Mouse (Mus musculus) bone marrow, adult 2 months (tissue): Measurements from ENCODE around the gene Brsk2. TPM values are rescaled to one million over a fixed set of nuclear protein-coding genes. Genes with fewer than 3 reads are reported as not detected.

ENCODE experiments used
- H3K27ac ChIP-seq: fragments of 200-500 bp; 2 replicates; pipeline ENCODE4 v1.5.1; 2012; ENCODE audit warnings: low read depth, mild to moderate bottlenecking, control low read depth, inconsistent platforms, low read length; ENCODE audit not compliant: control insufficient read depth, poor library complexity, insufficient read depth
- H3K4me1 ChIP-seq: fragments of 200-500 bp; 2 replicates; pipeline ENCODE4 v1.6.1; 2011; ENCODE audit warnings: low read length; ENCODE audit not compliant: control insufficient read depth, insufficient read depth
- H3K4me3 ChIP-seq: fragments of 200-500 bp; replicated peaks from 2 replicates; pipeline ENCODE3; 2011; ENCODE audit warnings: mild to moderate bottlenecking, low read depth, low read length, control low read depth; ENCODE audit not compliant: control insufficient read depth
- CTCF ChIP-seq: fragments of 200-500 bp; IDR thresholded peaks from 2 replicates; pipeline ENCODE4 v1.5.1; 2011; ENCODE audit warnings: low read length, control low read depth; ENCODE audit not compliant: control insufficient read depth, insufficient read depth
- POLR2A ChIP-seq: fragments of 200-500 bp; IDR thresholded peaks from 2 replicates; pipeline ENCODE4 v1.6.1; 2011; ENCODE audit warnings: low read depth, mild to moderate bottlenecking, control low read depth, low read length, borderline replicate concordance; ENCODE audit not compliant: control insufficient read depth
- WGBS: fragments of 180-500 bp; shearing (Covaris S2); methylation state at CpG from one replicate; pipeline ENCODE4 v1.1.7; 2018; 5-methylcytosine and 5-hydroxymethylcytosine counted together
- polyA plus RNA-seq: library from polyadenylated mRNA; stranded (reverse); fragments of >200 nt; gene quantifications from 2 replicates; pipeline ENCODE4 v1.2.4, GENCODE M21; 2011; ENCODE audit warnings: low replicate concordance; ENCODE audit not compliant: missing spikeins, insufficient read depth, insufficient read length

Gene Brsk2
- polyA plus RNA-seq, 1 experiment, result not detected

DNA sequence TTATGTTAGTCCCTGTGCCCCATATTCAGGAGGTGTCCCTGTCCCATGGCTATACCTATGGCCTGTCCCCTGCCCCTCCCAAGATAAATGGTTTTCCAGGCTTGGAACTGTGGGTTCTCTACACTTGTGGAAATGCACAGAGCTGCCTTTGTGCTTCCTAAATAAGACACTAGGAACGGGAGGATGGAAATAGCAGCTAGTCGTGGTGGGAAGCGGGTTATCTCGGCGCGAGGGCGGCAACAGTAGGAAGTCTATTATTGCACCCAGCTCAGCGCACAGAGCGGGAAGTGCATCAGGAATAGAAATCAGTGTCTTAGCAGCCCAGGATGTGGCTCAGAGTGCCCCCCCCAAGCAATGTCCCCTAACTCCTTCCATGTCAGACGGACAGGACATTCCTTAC lies 20.9 kb upstream of the Brsk2 start:
- no peak overlapping the region for H3K4me3 ChIP-seq
- no peak overlapping the region for H3K27ac ChIP-seq
- TF ChIP-seq CTCF (no peak), POLR2A (no peak)
- WGBS, result 59% methylated on average over 10 of the region's 10 CpGs
- H3K4me1 ChIP-seq, result no peaks in the 10 kb centered on the region

DNA sequence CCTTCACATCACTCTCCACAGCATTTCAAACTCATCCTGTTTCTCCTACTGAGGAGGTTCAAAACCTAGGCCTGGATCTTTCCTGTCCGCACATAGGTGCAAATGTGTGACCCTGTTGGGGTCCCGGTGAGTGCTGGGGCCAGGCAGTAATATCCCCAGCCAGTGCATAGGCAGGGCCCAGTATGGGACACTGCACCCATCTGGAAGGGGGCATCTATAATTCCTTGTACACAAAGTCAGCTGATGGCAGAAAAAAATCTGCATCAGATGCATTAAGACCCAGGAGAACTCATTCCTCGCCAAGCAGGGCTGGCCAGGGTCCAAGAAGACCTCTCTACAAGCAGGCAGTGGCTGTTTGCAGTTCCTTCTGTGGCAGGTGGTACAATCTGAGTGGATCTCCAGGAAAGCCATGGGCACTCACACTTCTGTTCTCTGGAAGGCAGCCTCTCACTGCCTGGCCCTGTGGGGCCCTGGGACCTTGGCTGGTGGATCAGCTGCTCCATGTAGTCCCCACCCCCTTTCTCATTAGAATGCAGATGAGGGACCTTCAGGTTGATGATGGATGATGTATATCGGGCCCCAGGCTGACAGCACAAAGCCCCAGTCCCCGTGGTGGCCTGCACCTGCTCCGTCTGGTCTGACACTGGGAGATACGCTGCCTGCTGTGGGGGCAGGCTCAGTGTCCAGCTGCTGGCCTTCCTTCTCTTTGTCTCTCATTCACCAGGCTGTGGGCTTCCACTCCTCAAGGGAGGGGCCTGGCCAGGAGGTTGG lies 15.2 kb upstream of the Brsk2 start:
- 61% methylated on average over 7 of the region's 7 CpGs for WGBS
- Histone ChIP-seq H3K4me3 (no peak overlapping the region), H3K4me1 (no peaks in the 10 kb centered on the region), H3K27ac (no peak overlapping the region)
- TF ChIP-seq CTCF (no peak), POLR2A (no peak)

DNA sequence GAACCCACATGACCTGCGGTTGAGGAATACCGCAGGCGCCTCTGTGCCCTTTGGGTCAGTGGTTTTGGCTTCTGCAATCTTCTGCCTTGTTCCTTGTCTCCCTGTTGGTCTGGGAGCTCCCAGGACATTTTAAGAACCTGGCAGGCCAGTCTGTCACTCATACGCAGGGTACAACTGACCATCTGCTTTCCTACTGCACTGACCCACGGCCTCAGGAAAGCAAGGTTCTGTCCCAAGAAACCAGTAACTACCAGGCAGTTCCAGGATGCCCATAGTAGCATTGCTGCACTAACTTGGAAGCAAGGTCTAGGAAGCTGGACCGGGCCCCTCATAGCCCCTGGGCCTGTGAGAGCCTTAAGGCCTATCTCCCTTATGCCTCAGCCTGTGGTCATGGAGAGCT lies 14.6 kb upstream of the Brsk2 start:
- Histone ChIP-seq H3K27ac (no peak overlapping the region), H3K4me1 (no peaks in the 10 kb centered on the region), H3K4me3 (no peak overlapping the region)
- 85% methylated on average over 6 of the region's 6 CpGs for WGBS
- TF ChIP-seq CTCF (no peak), POLR2A (no peak)

DNA sequence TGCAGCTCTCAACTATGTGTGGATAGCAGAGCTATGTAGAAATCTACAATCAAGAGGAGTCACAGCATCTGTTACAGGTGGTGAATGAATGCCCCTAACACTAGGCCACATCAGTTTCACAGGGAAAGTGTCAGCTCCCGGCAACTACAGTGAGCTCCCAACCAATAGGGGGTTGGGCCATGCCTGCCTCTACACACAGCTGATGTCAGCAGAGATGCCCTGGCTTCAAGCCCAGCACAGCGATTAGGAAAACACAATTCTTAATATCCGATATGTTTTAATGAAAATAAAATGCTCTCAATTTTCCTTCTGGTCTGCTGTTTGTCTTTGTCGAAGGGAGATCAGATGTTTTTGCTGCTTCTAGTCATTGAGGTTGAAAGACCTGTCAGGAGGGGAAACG lies 6.1 kb upstream of the Brsk2 start:
- Histone ChIP-seq H3K4me1 (no peaks in the 10 kb centered on the region), H3K4me3 (no peak overlapping the region), H3K27ac (no peak overlapping the region)
- TF ChIP-seq POLR2A (no peak), CTCF (no peak)
- 73% methylated on average over 5 of the region's 5 CpGs for WGBS

DNA sequence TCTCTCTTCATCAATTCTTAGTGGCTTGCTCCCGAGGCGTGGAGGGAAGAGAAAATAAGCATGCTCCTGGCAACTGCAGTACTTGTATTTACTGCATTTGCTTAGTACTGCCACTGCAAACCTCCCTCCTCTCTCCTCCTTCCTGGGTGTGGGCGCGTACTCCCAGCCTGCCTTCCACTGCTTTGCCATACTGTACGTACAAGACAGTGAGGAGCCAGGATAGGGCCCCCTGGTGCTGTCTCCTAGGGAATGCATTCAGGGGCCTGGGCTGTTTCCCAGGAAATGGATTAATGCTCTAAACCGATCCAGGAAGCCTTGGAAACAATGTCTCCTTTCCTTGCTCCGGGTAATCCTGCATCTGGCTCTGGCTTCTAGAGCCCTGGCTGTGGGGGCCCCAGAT lies 3.6 kb upstream of the Brsk2 start:
- TF ChIP-seq CTCF, result no peak
- TF ChIP-seq POLR2A, result no peak
- Histone ChIP-seq H3K4me1 (no peaks in the 10 kb centered on the region), H3K27ac (no peak overlapping the region), H3K4me3 (no peak overlapping the region)
- 38% methylated on average over 7 of the region's 7 CpGs for WGBS

DNA sequence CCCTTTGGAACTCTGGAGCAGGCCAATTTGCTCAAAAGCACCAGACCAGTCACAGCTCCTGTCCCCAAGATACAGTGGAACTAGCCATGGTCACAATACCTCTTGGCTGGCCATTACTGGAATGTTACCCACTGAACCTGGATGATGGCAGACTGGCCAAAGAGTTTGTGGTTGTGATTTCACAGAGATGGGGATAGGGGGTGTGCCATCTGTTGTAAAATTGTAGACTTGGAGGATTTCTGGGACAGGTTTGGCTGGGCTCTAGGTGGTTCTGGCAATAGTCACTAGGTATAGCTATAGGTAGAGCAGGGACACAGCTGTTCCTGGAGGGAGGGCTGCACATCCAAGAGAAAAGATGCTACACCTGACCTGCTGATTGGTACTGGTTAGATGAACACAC lies 2.0 kb upstream of the Brsk2 start:
- TF ChIP-seq CTCF, result no peak
- TF ChIP-seq POLR2A, result no peak
- Histone ChIP-seq H3K27ac (no peak overlapping the region), H3K4me1 (no peaks in the 10 kb centered on the region), H3K4me3 (no peak overlapping the region)

DNA sequence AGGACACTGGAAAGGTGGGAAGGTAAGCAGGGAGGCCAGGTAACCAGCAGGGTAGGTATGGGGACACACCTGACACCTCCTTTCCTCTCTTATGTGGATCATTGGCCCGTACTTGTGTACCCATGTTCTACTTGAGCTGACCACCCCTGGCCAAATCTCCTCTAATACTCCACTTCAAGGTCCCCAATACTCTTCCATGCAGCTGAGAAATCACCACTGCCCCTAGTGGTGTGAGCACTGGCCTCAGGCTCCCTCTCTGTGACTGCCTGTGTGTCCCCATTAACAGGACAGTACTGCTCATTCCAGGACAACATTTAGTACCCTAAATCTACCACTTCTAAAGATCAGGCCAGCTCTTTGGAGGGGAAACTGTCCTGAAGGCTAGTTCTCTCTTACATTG lies 1.5 kb upstream of the Brsk2 start:
- no peaks in the 10 kb centered on the region for H3K4me1 ChIP-seq
- H3K4me3 ChIP-seq, result no peak overlapping the region
- no peak for TF ChIP-seq POLR2A
- no peak for TF ChIP-seq CTCF
- 60% methylated on average over 1 of the region's 1 CpGs for WGBS
- no peak overlapping the region for H3K27ac ChIP-seq

DNA sequence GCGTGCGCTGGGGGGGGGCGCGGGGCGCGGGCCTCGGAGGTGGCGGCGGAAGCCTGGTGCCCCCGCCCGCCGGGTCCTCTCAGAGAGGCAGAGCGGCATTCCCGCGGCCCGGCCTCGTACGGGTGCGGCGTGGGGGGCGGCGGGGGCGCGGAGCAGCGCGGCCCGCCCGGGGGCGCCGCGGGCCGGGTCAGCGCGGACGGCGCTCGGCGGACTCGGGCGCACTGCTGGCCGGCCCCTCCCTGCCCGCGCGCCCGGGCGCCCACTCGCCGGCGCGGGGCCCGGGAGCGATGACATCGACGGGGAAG lies 200 bp downstream of the Brsk2 start:
- Histone ChIP-seq H3K4me1 (no peaks in the 10 kb centered on the region), H3K27ac (no peak overlapping the region), H3K4me3 (no peak overlapping the region)
- WGBS, result 1% methylated on average over 49 of the region's 54 CpGs
- TF ChIP-seq CTCF (no peak), POLR2A (no peak)
